Mouse (Mus musculus) lung, postnatal 0 days (tissue): ENCODE results near the gene Slc13a2. TPM values are rescaled to one million over a fixed set of nuclear protein-coding genes. Genes with fewer than 3 reads are reported as not detected.

Experiments used
- ATAC-seq: fragments of 200-750 bp; cut with Nextera tagmentation; 2 replicates; pipeline ENCODE4 v1.8.0; 2017; ENCODE audit warnings: moderate library complexity
- DNase-seq: peaks from one replicate; pipeline ENCODE4 v3.0.0-alpha.2; 2016; ENCODE audit warnings: low spot score
- H3K27ac ChIP-seq: fragments of 300-500 bp; sonication (generic); 2 replicates; pipeline ENCODE4 v1.5.1; 2014; ENCODE audit warnings: antibody characterized with exemption, mild to moderate bottlenecking, low read length, mixed read lengths
- H3K27me3 ChIP-seq: fragments of 300-500 bp; sonication (generic); replicated peaks from 2 replicates; pipeline ENCODE4 v1.6.1; 2014; ENCODE audit warnings: low read length, mixed read lengths; ENCODE audit not compliant: insufficient read depth
- H3K36me3 ChIP-seq: fragments of 300-500 bp; sonication (generic); 2 replicates; pipeline ENCODE4 v1.6.1; 2014; ENCODE audit warnings: low read length, mixed read lengths; ENCODE audit not compliant: insufficient read depth
- H3K4me1 ChIP-seq: fragments of 300-500 bp; sonication (generic); 2 replicates; pipeline ENCODE4 v1.6.1; 2014; ENCODE audit warnings: antibody characterized with exemption, low read depth, low read length, mixed read lengths; ENCODE audit not compliant: insufficient read depth
- H3K4me2 ChIP-seq: fragments of 300-500 bp; sonication (generic); replicated peaks from 2 replicates; pipeline ENCODE4 v1.6.1; 2014; ENCODE audit warnings: low read depth, mild to moderate bottlenecking, low read length, moderate library complexity, mixed read lengths
- H3K4me3 ChIP-seq: fragments of 300-500 bp; sonication (generic); 2 replicates; pipeline ENCODE4 v1.5.1; 2014; ENCODE audit warnings: low read depth, low read length
- H3K9ac ChIP-seq: fragments of 300-500 bp; sonication (generic); replicated peaks from 2 replicates; pipeline ENCODE4 v1.6.1; 2014; ENCODE audit warnings: low read depth, mild to moderate bottlenecking
- H3K9me3 ChIP-seq: fragments of 300-500 bp; sonication (generic); 2 replicates; pipeline ENCODE4 v1.6.1; 2016; ENCODE audit warnings: low read length, mixed read lengths
- CTCF ChIP-seq: IDR thresholded peaks from 2 replicates; pipeline ENCODE4 v1.5.1; 2016; ENCODE audit warnings: antibody characterized with exemption, mild to moderate bottlenecking
- EP300 ChIP-seq: IDR thresholded peaks from 2 replicates; pipeline ENCODE4 v1.6.1; 2016; ENCODE audit warnings: antibody characterized with exemption, mild to moderate bottlenecking, control low read depth
- WGBS: fragments of 180-500 bp; shearing (Covaris S2); extraction: QIAGEN DNeasy Blood & Tissue Kit; methylation state at CpG from one replicate; pipeline ENCODE4 v1.1.7; 2014; 5-methylcytosine and 5-hydroxymethylcytosine counted together
- polyA plus RNA-seq: library from polyadenylated mRNA; unstranded; fragments of >200 nt; fragmentation: Nextera tagmentation; extraction: Ambion mirVana; gene quantifications from 2 replicates; pipeline ENCODE4 v1.2.1, GENCODE M21; 2015

The Slc13a2 gene
- polyA plus RNA-seq, 1 experiment from 2014 or later, result 0.43 TPM

GRCm38 (mm10) chr11:78455308-78455707 lies 33.3 kb upstream of the Slc13a2 start:
- DNase-seq, result peak; percentile 42
- H3K9ac ChIP-seq, result no peak overlapping the region
- ATAC-seq, result no peak

GRCm38 (mm10) chr11:78454276-78454675 lies 32.3 kb upstream of the Slc13a2 start:
- ATAC-seq (no peak), DNase-seq (no peak)
- H3K4me1 ChIP-seq, result no peaks in the 10 kb centered on the region
- H3K27ac ChIP-seq, result no peak overlapping the region
- H3K4me2 ChIP-seq, result no peak overlapping the region
- WGBS, result 60% methylated on average over 7 of the region's 7 CpGs
- no peak overlapping the region for H3K9ac ChIP-seq
- H3K9me3 ChIP-seq, result no peaks in the 10 kb centered on the region
- no peaks in the 10 kb centered on the region for H3K36me3 ChIP-seq
- H3K27me3 ChIP-seq, result no peaks in the 10 kb centered on the region
- no peak overlapping the region for H3K4me3 ChIP-seq
- TF ChIP-seq CTCF (no peak), EP300 (no peak)

More at GRCm38 (mm10) chr11:78455308-78455707, 33.3 kb upstream of the Slc13a2 start:
- Histone ChIP-seq H3K4me1 (no peaks in the 10 kb centered on the region), H3K4me3 (no peak overlapping the region), H3K9me3 (no peaks in the 10 kb centered on the region), H3K4me2 (no peak overlapping the region), H3K27me3 (no peaks in the 10 kb centered on the region), H3K27ac (no peak overlapping the region), H3K36me3 (no peaks in the 10 kb centered on the region)
- 17% methylated on average over 5 of the region's 5 CpGs for WGBS
- TF ChIP-seq EP300 (no peak), CTCF (peak; percentile 77)

GRCm38 (mm10) chr11:78453675-78454074 lies 31.7 kb upstream of the Slc13a2 start:
- H3K27me3 ChIP-seq, result no peaks in the 10 kb centered on the region
- no peak overlapping the region for H3K4me2 ChIP-seq
- H3K4me3 ChIP-seq, result no peak overlapping the region
- no peak overlapping the region for H3K9ac ChIP-seq
- DNase-seq (peak; percentile 76), ATAC-seq (no peak)
- 16% methylated on average over 4 of the region's 4 CpGs for WGBS
- H3K9me3 ChIP-seq, result no peaks in the 10 kb centered on the region
- no peaks in the 10 kb centered on the region for H3K4me1 ChIP-seq
- no peak for TF ChIP-seq EP300
- peak; percentile 93 for TF ChIP-seq CTCF
- H3K27ac ChIP-seq, result no peak overlapping the region
- no peaks in the 10 kb centered on the region for H3K36me3 ChIP-seq

GRCm38 (mm10) chr11:78450337-78450736 lies 28.3 kb upstream of the Slc13a2 start:
- H3K27me3 ChIP-seq, result no peaks in the 10 kb centered on the region
- H3K4me3 ChIP-seq, result no peak overlapping the region
- no peaks in the 10 kb centered on the region for H3K9me3 ChIP-seq
- WGBS, result 27% methylated on average over 2 of the region's 2 CpGs
- no peak overlapping the region for H3K27ac ChIP-seq
- no peaks in the 10 kb centered on the region for H3K36me3 ChIP-seq
- DNase-seq (no peak), ATAC-seq (no peak)
- no peak for TF ChIP-seq EP300
- TF ChIP-seq CTCF, result no peak
- no peak overlapping the region for H3K9ac ChIP-seq
- no peak overlapping the region for H3K4me2 ChIP-seq
- H3K4me1 ChIP-seq, result no peaks in the 10 kb centered on the region

GRCm38 (mm10) chr11:78448242-78448641 lies 26.2 kb upstream of the Slc13a2 start:
- Histone ChIP-seq H3K4me1 (no peaks in the 10 kb centered on the region), H3K9ac (no peak overlapping the region), H3K9me3 (no peaks in the 10 kb centered on the region), H3K36me3 (no peaks in the 10 kb centered on the region), H3K27ac (no peak overlapping the region), H3K27me3 (no peaks in the 10 kb centered on the region), H3K4me2 (no peak overlapping the region), H3K4me3 (no peak overlapping the region)
- 85% methylated on average over 1 of the region's 1 CpGs for WGBS
- no peak for ATAC-seq
- TF ChIP-seq CTCF (no peak), EP300 (no peak)
- DNase-seq, result no peak

- no peaks in the 10 kb centered on the region for H3K4me1 ChIP-seq
- no peaks in the 10 kb centered on the region for H3K27me3 ChIP-seq
- H3K4me3 ChIP-seq, result no peak overlapping the region
- no peak overlapping the region for H3K27ac ChIP-seq
- H3K9ac ChIP-seq, result no peak overlapping the region
- TF ChIP-seq CTCF (no peak), EP300 (no peak)
- 84% methylated on average over 3 of the region's 3 CpGs for WGBS
- no peaks in the 10 kb centered on the region for H3K9me3 ChIP-seq
- H3K36me3 ChIP-seq, result no peaks in the 10 kb centered on the region
- H3K4me2 ChIP-seq, result no peak overlapping the region
- DNase-seq (no peak), ATAC-seq (no peak)
These were observed 25.2 kb upstream of the Slc13a2 start for GRCm38 (mm10) chr11:78447168-78447567.

GRCm38 (mm10) chr11:78443115-78443514 lies 21.1 kb upstream of the Slc13a2 start:
- TF ChIP-seq CTCF, result no peak
- TF ChIP-seq EP300, result no peak
- no peak overlapping the region for H3K9ac ChIP-seq
- H3K36me3 ChIP-seq, result no peaks in the 10 kb centered on the region
- H3K4me1 ChIP-seq, result no peaks in the 10 kb centered on the region
- 65% methylated on average over 5 of the region's 5 CpGs for WGBS
- DNase-seq (peak; percentile 26), ATAC-seq (peak; percentile 55)
- H3K27ac ChIP-seq, result no peak overlapping the region
- H3K27me3 ChIP-seq, result no peaks in the 10 kb centered on the region
- H3K4me2 ChIP-seq, result no peak overlapping the region
- H3K9me3 ChIP-seq, result no peaks in the 10 kb centered on the region
- H3K4me3 ChIP-seq, result no peak overlapping the region
